Mouse (Mus musculus) embryonic fibroblast, embryonic 13.5 days (primary cell): ENCODE data around the gene 2310022B05Rik.

Experiments used
- CTCF ChIP-seq: IDR thresholded peaks from 2 replicates; pipeline ENCODE4 v1.5.1; 2011; ENCODE audit warnings: mild to moderate bottlenecking, control low read depth, low read length, moderate library complexity, borderline replicate concordance; ENCODE audit not compliant: insufficient read depth
- POLR2A ChIP-seq: IDR thresholded peaks from 2 replicates; pipeline ENCODE4 v1.6.1; 2011; ENCODE audit warnings: low read depth, mild to moderate bottlenecking, control low read depth, low read length, moderate library complexity

DNA sequence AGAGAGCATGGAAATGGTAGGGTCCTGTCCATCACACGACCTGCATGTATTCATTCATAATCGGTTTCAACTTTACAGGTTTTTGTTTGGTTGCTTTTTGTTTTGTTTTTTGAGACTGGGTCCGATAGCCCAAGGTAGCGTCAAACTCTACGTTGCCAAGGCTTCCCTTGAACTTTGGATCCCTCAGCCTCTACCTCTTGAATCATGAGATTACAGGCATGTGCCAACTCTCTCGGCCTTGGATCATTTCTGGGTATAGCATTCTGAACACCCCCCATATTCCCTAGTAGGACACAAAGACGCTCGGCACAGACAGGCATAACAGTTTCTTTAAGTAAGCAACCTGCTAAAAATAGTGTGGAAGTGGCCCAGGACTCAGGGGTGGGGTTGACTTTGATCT is 21.6 kb downstream of the 2310022B05Rik start:
- TF ChIP-seq POLR2A (no peak), CTCF (no peak)
